Mouse (Mus musculus): ENCODE measurements around the gene Zmynd15. TPM values are rescaled to one million over a fixed set of nuclear protein-coding genes. Genes with fewer than 3 reads are reported as not detected.
A peak's percentile ranks its signal among the peaks of the same experiment; 100 is the strongest.
"Not testable (repeated sequence)": the region's sequence is repeated elsewhere in the genome, so short reads cannot be mapped to it uniquely, and the experiment has no call there.

The Zmynd15 gene
- polyA plus RNA-seq, 1 experiment from 2014 or later = 0.23 TPM

GRCm38 (mm10) chr11:70451797-70452498 lies 7.3 kb upstream of the Zmynd15 start, which contains the start of gene Med11:
TSS of gene Med11 (plus strand) at chr11:70451919.
- peak within 1 kb of the TSS; percentile 78 for H3K4me3 ChIP-seq

DNA sequence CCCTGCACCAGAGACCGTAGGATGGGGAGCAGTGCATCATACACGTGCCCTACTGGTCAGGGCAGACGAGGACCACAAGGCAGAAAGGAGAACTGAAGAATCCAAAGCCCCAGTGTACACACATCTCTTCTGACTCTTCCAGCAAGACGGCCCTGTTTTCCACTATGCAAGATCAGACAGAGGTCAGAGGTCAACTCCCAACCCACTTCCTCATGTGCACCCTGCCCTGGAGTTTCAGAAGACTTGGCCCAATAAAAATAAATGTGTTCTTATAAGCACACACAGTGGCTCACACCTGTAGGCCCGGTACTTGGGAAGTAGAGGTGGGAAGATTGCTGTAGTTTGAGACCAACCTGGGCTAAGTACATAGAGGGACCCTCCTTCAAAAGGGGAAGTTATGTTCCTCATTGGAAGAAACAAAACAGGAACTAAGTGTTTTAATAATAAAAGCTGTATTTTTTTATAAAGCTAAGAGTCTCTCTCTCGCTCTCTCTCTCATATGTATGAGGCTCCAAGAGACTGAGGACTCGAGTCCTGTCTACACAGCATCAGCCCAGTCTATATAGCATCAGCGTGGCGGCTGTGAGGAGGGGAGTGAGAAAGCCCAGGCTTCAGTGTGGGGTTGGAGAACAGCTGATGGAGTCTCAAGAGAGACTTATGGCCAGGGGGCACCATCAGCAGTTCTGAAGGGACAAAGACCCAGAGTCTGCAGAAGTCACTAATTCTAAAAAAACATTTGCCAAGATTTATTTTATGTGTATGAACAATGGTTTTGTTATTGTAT lies 5.8 kb upstream of the Zmynd15 start:
- Histone ChIP-seq H3K27me3 (replicated peaks) (peaks cover 8% of the 10 kb centered on the region), H3K36me3 (peaks cover 13% of the 10 kb centered on the region), H3K9ac (no peak overlapping the region), H3K9me3 (replicated peaks) (no peaks in the 10 kb centered on the region), H3K4me3 (no peak overlapping the region), H3K4me2 (peak overlapping the region; percentile 77), H3K4me1 (peaks cover 21% of the 10 kb centered on the region), H3K27ac (no peak overlapping the region)
- 73% methylated on average over 9 of the region's 9 CpGs for WGBS (ENCODE audit: insufficient replicate concordance)
- ATAC-seq = no peak

More at GRCm38 (mm10) chr11:70451797-70452498, 7.3 kb upstream of the Zmynd15 start, which contains the start of gene Med11:
- ATAC-seq = peak; percentile 97
- Histone ChIP-seq H3K27me3 (replicated peaks) (no peaks in the 10 kb centered on the region), H3K9me3 (replicated peaks) (no peaks in the 10 kb centered on the region), H3K4me2 (peak within 1 kb of the TSS; percentile 77), H3K4me1 (peaks cover 21% of the 10 kb centered on the region), H3K27ac (peak within 1 kb of the TSS; percentile 92), H3K36me3 (peaks cover 13% of the 10 kb centered on the region), H3K9ac (peak within 1 kb of the TSS; percentile 80)
- WGBS (ENCODE audit: insufficient replicate concordance) = under 1% methylated on average over 46 of the region's 46 CpGs

DNA sequence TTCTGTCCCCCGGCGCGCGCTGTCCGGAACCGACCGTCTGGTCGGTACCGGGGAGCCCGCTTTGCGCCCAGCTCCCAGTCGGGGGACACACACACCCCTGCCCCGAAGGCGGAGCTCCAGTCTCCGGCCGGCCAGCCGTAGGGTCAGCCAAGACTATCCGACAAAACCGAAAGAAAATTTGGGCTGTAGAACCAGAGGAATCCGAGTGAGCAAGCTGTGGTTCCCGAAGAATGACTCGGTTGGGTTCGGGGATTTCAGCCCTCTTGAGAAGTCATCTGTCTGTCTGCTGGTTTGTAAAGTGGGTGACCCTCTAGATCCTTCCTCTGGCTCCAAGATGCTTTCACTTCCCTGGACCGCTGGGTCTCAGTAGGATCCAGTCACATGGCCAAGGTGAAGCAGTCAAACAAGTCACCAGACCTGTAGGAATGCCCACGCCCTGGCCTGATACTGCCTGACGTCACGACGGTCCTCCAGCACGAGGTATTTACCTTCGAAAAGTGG lies 418 bp downstream of the Zmynd15 start, which contains the start of gene Cxcl16:
TSS of gene Cxcl16 (minus strand) at position 384 of the 501 bp plus-strand sequence.
- 4% methylated on average over 30 of the region's 30 CpGs for WGBS (ENCODE audit: insufficient replicate concordance)
- peak within 1 kb of the TSS; percentile 58 for H3K4me3 ChIP-seq
- peak within 1 kb of the TSS; percentile 48; the same call in 1 of the 2 replicates for H3K9ac ChIP-seq
- H3K4me2 ChIP-seq = peak within 1 kb of the TSS; percentile 77
- H3K27ac ChIP-seq = no peak within 1 kb of the TSS
- H3K36me3 ChIP-seq = no peaks in the 10 kb centered on the region
- peaks cover 69% of the 10 kb centered on the region for H3K27me3 ChIP-seq (replicated peaks)
- ATAC-seq = no peak
- H3K9me3 ChIP-seq (replicated peaks) = 0 out of 2 replicates have a peak, but pooled peaks cover 3% of the 10 kb centered on the region
- peaks cover 9% of the 10 kb centered on the region; the same call in 1 of the 2 replicates for H3K4me1 ChIP-seq

GRCm38 (mm10) chr11:70463970-70464369 lies 4.7 kb downstream of the Zmynd15 start:
- peaks cover 19% of the 10 kb centered on the region for H3K4me1 ChIP-seq
- H3K27ac ChIP-seq = no peak overlapping the region
- H3K4me2 ChIP-seq = no peak overlapping the region
- 56% methylated on average over 5 of the region's 5 CpGs for WGBS (ENCODE audit: insufficient replicate concordance)
- ATAC-seq = peak; percentile 40; the same call in 1 of the 2 replicates
- 0 out of 2 replicates have a peak, but pooled peaks cover 3% of the 10 kb centered on the region for H3K9me3 ChIP-seq (replicated peaks)
- no peak overlapping the region for H3K9ac ChIP-seq
- H3K4me3 ChIP-seq = no peak overlapping the region
- peaks cover 90% of the 10 kb centered on the region for H3K27me3 ChIP-seq (replicated peaks)
- H3K36me3 ChIP-seq = no peaks in the 10 kb centered on the region

GRCm38 (mm10) chr11:70465211-70465610 lies 6.0 kb downstream of the Zmynd15 start:
- no peak for ATAC-seq
- Histone ChIP-seq H3K27me3 (replicated peaks) (peaks cover 78% of the 10 kb centered on the region), H3K4me1 (peaks cover 10% of the 10 kb centered on the region; the same call in 1 of the 2 replicates), H3K4me3 (no peak overlapping the region), H3K27ac (no peak overlapping the region), H3K36me3 (no peaks in the 10 kb centered on the region), H3K9ac (no peak overlapping the region), H3K9me3 (replicated peaks) (0 out of 2 replicates have a peak, but pooled peaks cover 3% of the 10 kb centered on the region), H3K4me2 (peak overlapping the region; percentile 24; the same call in 1 of the 2 replicates)
- WGBS (ENCODE audit: insufficient replicate concordance) = 24% methylated on average over 16 of the region's 16 CpGs

- peak overlapping the region; percentile 24 for H3K4me2 ChIP-seq
- no peak for ATAC-seq
- WGBS (ENCODE audit: insufficient replicate concordance) = 43% methylated on average over 23 of the region's 23 CpGs
- no peaks in the 10 kb centered on the region for H3K36me3 ChIP-seq
- no peak overlapping the region for H3K9ac ChIP-seq
- no peak overlapping the region for H3K27ac ChIP-seq
- 0 out of 2 replicates have a peak, but pooled peaks cover 3% of the 10 kb centered on the region for H3K9me3 ChIP-seq (replicated peaks)
- peaks cover 10% of the 10 kb centered on the region; the same call in 1 of the 2 replicates for H3K4me1 ChIP-seq
- peak overlapping the region; percentile 10; the same call in 1 of the 2 replicates for H3K4me3 ChIP-seq
- H3K27me3 ChIP-seq (replicated peaks) = peaks cover 72% of the 10 kb centered on the region
Observed at GRCm38 (mm10) chr11:70465824-70466223, 6.6 kb downstream of the Zmynd15 start.

DNA sequence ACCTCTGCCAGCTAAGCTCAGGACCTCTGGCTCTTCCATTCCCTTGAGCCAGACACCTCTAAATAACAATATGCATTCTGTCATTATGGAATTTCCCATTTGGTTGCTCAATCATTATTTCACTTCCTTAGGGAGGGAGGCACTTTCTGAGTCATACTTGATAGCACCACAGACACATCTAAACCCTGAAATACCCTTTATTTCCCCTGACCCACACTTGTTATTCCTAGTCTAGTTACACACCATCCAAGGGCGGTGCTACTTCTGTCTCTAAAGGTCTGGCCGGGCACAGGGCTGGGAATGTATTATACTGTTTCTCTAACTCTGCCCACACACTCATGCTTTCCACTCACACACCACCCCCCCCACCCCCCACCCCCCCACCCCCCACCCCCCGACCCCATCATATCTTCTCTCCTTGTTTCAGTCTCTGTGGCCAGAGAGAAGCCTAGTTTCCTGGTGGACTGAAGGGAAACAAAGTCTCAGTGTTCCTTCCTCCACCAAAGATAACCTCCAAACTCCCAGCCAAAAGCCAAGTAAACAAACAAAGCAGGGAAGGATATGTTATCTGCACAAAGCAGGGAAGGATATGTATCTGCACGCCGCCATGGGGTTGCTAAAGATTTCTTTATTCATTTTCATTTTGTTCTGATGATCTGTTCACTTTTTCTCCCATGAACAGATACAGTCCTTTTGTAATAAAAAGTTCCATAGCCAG lies 8.8 kb downstream of the Zmynd15 start:
- Histone ChIP-seq H3K9ac (no peak overlapping the region), H3K4me1 (peaks cover 10% of the 10 kb centered on the region; the same call in 1 of the 2 replicates), H3K9me3 (replicated peaks) (no peaks in the 10 kb centered on the region), H3K4me2 (no peak overlapping the region), H3K4me3 (no peak overlapping the region), H3K27ac (no peak overlapping the region), H3K36me3 (no peaks in the 10 kb centered on the region), H3K27me3 (replicated peaks) (peaks cover 50% of the 10 kb centered on the region)
- ATAC-seq = no peak
- 30% methylated on average over 5 of the region's 5 CpGs for WGBS (ENCODE audit: insufficient replicate concordance)

DNA sequence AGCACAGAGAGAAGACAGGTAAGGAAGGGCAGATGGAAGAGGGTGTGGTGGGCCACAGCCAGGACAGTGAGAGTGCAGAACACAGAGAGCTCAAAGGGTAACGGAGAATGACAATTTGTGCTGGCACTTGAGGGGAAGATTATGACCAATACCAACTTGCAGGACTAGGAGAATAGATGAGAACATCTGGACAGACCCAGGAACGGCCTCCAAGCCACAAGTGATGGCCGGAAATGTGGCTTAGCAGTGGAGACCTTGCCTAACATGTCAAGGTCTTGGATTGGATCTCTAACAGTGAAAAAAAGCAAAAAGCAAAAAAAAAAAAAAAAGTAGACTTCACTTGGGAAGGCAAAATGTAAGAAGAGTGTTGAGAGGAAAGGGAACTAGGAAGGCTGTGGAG lies 10.5 kb downstream of the Zmynd15 start:
- Histone ChIP-seq H3K9ac (no peak overlapping the region), H3K4me1 (peaks cover 11% of the 10 kb centered on the region), H3K27ac (no peak overlapping the region), H3K36me3 (no peaks in the 10 kb centered on the region), H3K4me2 (no peak overlapping the region), H3K4me3 (no peak overlapping the region), H3K27me3 (replicated peaks) (peaks cover 33% of the 10 kb centered on the region), H3K9me3 (replicated peaks) (no peaks in the 10 kb centered on the region)
- ATAC-seq = no peak
- 61% methylated on average over 3 of the region's 3 CpGs for WGBS (ENCODE audit: insufficient replicate concordance)

- Histone ChIP-seq H3K4me1 (peaks cover 5% of the 10 kb centered on the region), H3K36me3 (no peaks in the 10 kb centered on the region), H3K9me3 (replicated peaks) (no peaks in the 10 kb centered on the region), H3K4me3 (no peak overlapping the region), H3K27me3 (replicated peaks) (0 out of 2 replicates have a peak, but pooled peaks cover 6% of the 10 kb centered on the region), H3K27ac (no peak overlapping the region), H3K9ac (no peak overlapping the region), H3K4me2 (no peak overlapping the region)
- ATAC-seq = no peak
Observed at GRCm38 (mm10) chr11:70472716-70473115, 13.5 kb downstream of the Zmynd15 start.

GRCm38 (mm10) chr11:70473291-70473690 lies 14.1 kb downstream of the Zmynd15 start:
- H3K9me3 ChIP-seq (replicated peaks); H3K27me3 ChIP-seq (replicated peaks); H3K9ac ChIP-seq; H3K4me3 ChIP-seq; ATAC-seq; H3K4me2 ChIP-seq; H3K36me3 ChIP-seq; H3K4me1 ChIP-seq: not testable (repeated sequence)
- WGBS (ENCODE audit: insufficient replicate concordance) = 72% methylated on average over 5 of the region's 5 CpGs
- 0 out of 2 replicates have a peak overlapping the region, but pooled peaks have one; percentile 2 for H3K27ac ChIP-seq

GRCm38 (mm10) chr11:70474872-70475534 lies 15.8 kb downstream of the Zmynd15 start:
- no peak for ATAC-seq

More at GRCm38 (mm10) chr11:70474872-70475534, 15.8 kb downstream of the Zmynd15 start:
- WGBS (ENCODE audit: insufficient replicate concordance) = 70% methylated on average over 12 of the region's 12 CpGs
- Histone ChIP-seq H3K9ac (no peak overlapping the region), H3K4me2 (no peak overlapping the region), H3K27me3 (replicated peaks) (no peaks in the 10 kb centered on the region; the same call in 1 of the 2 replicates), H3K27ac (no peak overlapping the region), H3K4me3 (no peak overlapping the region), H3K36me3 (no peaks in the 10 kb centered on the region), H3K4me1 (peaks cover 5% of the 10 kb centered on the region; the same call in 1 of the 2 replicates), H3K9me3 (replicated peaks) (no peaks in the 10 kb centered on the region)

Measured in liver, embryonic 12.5 days (tissue).